Mouse (Mus musculus): ENCODE measurements around the gene Ddx1. TPM values are rescaled to one million over a fixed set of nuclear protein-coding genes. Genes with fewer than 3 reads are reported as not detected.

Gene Ddx1
- polyA plus RNA-seq, 1 experiment, result 77.8 TPM

- TF ChIP-seq POLR2A (IDR thresholded peaks at IDR 0.05; ENCODE audit: borderline replicate concordance, insufficient read depth, low read length) (no peak), CTCF (IDR thresholded peaks at IDR 0.05; ENCODE audit: borderline replicate concordance, insufficient read depth, low read depth, low read length) (no peak)
- no peak for DNase-seq
- H3K27me3 ChIP-seq (ENCODE audit: control insufficient read depth, insufficient read depth, low read length), result no peaks in the 10 kb centered on the region
- H3K4me1 ChIP-seq (ENCODE audit: control insufficient read depth, insufficient read depth, low read length), result no peaks in the 10 kb centered on the region
- no peak overlapping the region for H3K27ac ChIP-seq (ENCODE audit: insufficient read depth, low read length)
- WGBS, result 56% methylated on average over 1 of the region's 1 CpGs
- H3K4me3 ChIP-seq (replicated peaks; ENCODE audit: insufficient read depth, low read depth, low read length), result no peak overlapping the region
These were observed 80.9 kb downstream of the Ddx1 start for GRCm38 (mm10) chr12:13168073-13168472.

- 87% methylated on average over 5 of the region's 5 CpGs for whole genome bisulfite sequencing
- Histone ChIP-seq H3K27me3 (ENCODE audit: control insufficient read depth, insufficient read depth, low read length) (no peaks in the 10 kb centered on the region), H3K27ac (ENCODE audit: insufficient read depth, low read length) (no peak overlapping the region), H3K4me3 (replicated peaks; ENCODE audit: insufficient read depth, low read depth, low read length) (no peak overlapping the region), H3K4me1 (ENCODE audit: control insufficient read depth, insufficient read depth, low read length) (no peaks in the 10 kb centered on the region)
- TF ChIP-seq CTCF (IDR thresholded peaks at IDR 0.05; ENCODE audit: borderline replicate concordance, insufficient read depth, low read depth, low read length) (no peak), POLR2A (IDR thresholded peaks at IDR 0.05; ENCODE audit: borderline replicate concordance, insufficient read depth, low read length) (no peak)
- DNase-seq, result no peak
These were observed 81.9 kb downstream of the Ddx1 start for GRCm38 (mm10) chr12:13167116-13167515.

Other genes starting within 250 kb of the Ddx1 start
- gene Nbas, start 19.9 kb upstream of the Ddx1 start, polyA plus RNA-seq (2012; rRNA removed), result 35.1 and 40.4 TPM in 2 replicates